16 mouse cellular contexts compared by ENCODE assay signal in genomic region chr16:43724444-43724843, GRCm38 (mm10). TPM values are rescaled to one million over a fixed set of nuclear protein-coding genes. Genes with fewer than 3 reads are reported as not detected.
DNase-seq lines count a peak whose midpoint lies in the region; ATAC-seq and TF ChIP-seq lines count a peak whose summit lies in the region.
"Had no signal": no experiment of that assay in that cellular context is flagged by ENCODE, and none has a peak within 500 bp of the region (broad histone marks: within the 10 kb centered on the region; RNA-seq: fewer than 3 reads in every experiment).

No protein-coding gene starts in this region.

- H3K9ac ChIP-seq in liver, postnatal 0 days (replicated peaks), result no peak overlapping the region
- H3K9ac ChIP-seq in liver, embryonic 12.5 days, result no peak overlapping the region
- H3K9ac ChIP-seq: forebrain, embryonic 13.5 days; heart, embryonic 13.5 days had no signal

- peak; percentile 42 for TF ChIP-seq CTCF in liver, postnatal 0 days (IDR thresholded peaks at IDR 0.05; ENCODE audit: low read depth)

- no peaks in the 10 kb centered on the region for H3K36me3 ChIP-seq in liver, postnatal 0 days (replicated peaks; ENCODE audit: insufficient read depth, low read length)
- H3K36me3 ChIP-seq in liver, embryonic 12.5 days, result no peaks in the 10 kb centered on the region
- H3K36me3 ChIP-seq: heart, embryonic 13.5 days; limb, embryonic 10.5 days had no signal

- no peak overlapping the region for H3K4me2 ChIP-seq in liver, postnatal 0 days (ENCODE audit: low read depth, low read length)
- H3K4me2 ChIP-seq in liver, embryonic 12.5 days, result no peak overlapping the region
- H3K4me2 ChIP-seq: forebrain, embryonic 13.5 days; heart, embryonic 13.5 days had no signal

- no peak for TF ChIP-seq EP300 in liver, postnatal 0 days (IDR thresholded peaks at IDR 0.05; ENCODE audit: low read depth)

- H3K27me3 ChIP-seq in liver, postnatal 0 days (ENCODE audit: insufficient read depth, low read length), result no peaks in the 10 kb centered on the region
- H3K27me3 ChIP-seq in liver, embryonic 12.5 days (replicated peaks), result no peaks in the 10 kb centered on the region
- H3K27me3 ChIP-seq: forebrain, embryonic 13.5 days; heart, embryonic 13.5 days had no signal

- H3K4me3 ChIP-seq in liver, postnatal 0 days (ENCODE audit: low read depth, low read length), result no peak overlapping the region
- H3K4me3 ChIP-seq in liver, embryonic 12.5 days, result no peak overlapping the region
- H3K4me3 ChIP-seq: forebrain, embryonic 13.5 days; heart, embryonic 13.5 days; limb, embryonic 10.5 days had no signal

- H3K27ac ChIP-seq in liver, postnatal 0 days (ENCODE audit: low read depth), result no peak overlapping the region
- H3K27ac ChIP-seq in liver, embryonic 12.5 days, result no peak overlapping the region
- H3K27ac ChIP-seq: forebrain, embryonic 13.5 days; heart, embryonic 13.5 days; limb, embryonic 10.5 days had no signal

- whole genome bisulfite sequencing in liver, postnatal 0 days (ENCODE audit: insufficient replicate concordance), result 56% methylated on average over 3 of the region's 3 CpGs
- 50% methylated on average over 3 of the region's 3 CpGs for WGBS in liver, embryonic 12.5 days (ENCODE audit: insufficient replicate concordance)

- no peak for ATAC-seq in liver, postnatal 0 days
- ATAC-seq in liver, embryonic 12.5 days, result no peak
- ATAC-seq: forebrain, embryonic 13.5 days had no signal

- no peaks in the 10 kb centered on the region for H3K9me3 ChIP-seq in liver, postnatal 0 days (ENCODE audit: low read length)
- no peaks in the 10 kb centered on the region for H3K9me3 ChIP-seq in liver, embryonic 12.5 days (replicated peaks)
- H3K9me3 ChIP-seq: forebrain, embryonic 13.5 days; limb, embryonic 10.5 days had no signal

- H3K4me1 ChIP-seq in liver, postnatal 0 days (ENCODE audit: insufficient read depth), result no peaks in the 10 kb centered on the region
- no peaks in the 10 kb centered on the region for H3K4me1 ChIP-seq in liver, embryonic 12.5 days
- H3K4me1 ChIP-seq: forebrain, embryonic 13.5 days; heart, embryonic 13.5 days; limb, embryonic 10.5 days had no signal

- DNase-seq in cerebellum, postnatal 10 days, result peak; percentile 30
- DNase-seq in cerebellum, adult 9-11 months, result no peak
- no peak for DNase-seq in liver, postnatal 0 days
- peak; percentile 88 for DNase-seq in ZHBTc4 (ENCODE audit: low read depth, low spot score)
- DNase-seq in thymus, postnatal 10 days (ENCODE audit: low spot score in 2 of 2), result peak; percentile 19 to 46
- DNase-seq in retina, embryonic 14.5 days (ENCODE audit: low spot score), result no peak
- no peak for DNase-seq in adrenal gland, postnatal 4 days (ENCODE audit: low spot score in 2 of 2)
- DNase-seq: adrenal gland, postnatal 36 days; kidney, adult 8-10 months; right cerebral cortex, postnatal 4 days had no signal

RNA-seq across cellular contexts. Expression of gene Drd3, which starts 29.4 kb away (rescaled TPM):
- not detected in 2 replicates for polyA plus RNA-seq in liver, postnatal 0 days (2015; fragmentation: Nextera tagmentation; extraction: Ambion mirVana)
- not detected in 2 replicates for polyA plus RNA-seq in liver, embryonic 12.5 days (2016; fragmentation: Nextera tagmentation; extraction: Ambion mirVana)
- total RNA-seq in adrenal gland, postnatal 4 days (2021), result not detected
- total RNA-seq: adrenal gland, postnatal 36 days; megakaryocyte progenitor cell, adult 5-6 weeks had no signal
- polyA plus RNA-seq: heart, embryonic 13.5 days; limb, embryonic 10.5 days; neural tube, embryonic 11.5 days had no signal

Comparison
In these comparisons a context has a peak if more than half of its experiments do, and no peak if none do; other contexts are left out.
1. DNase-seq: peak in cerebellum, postnatal 10 days (2 of 2), ZHBTc4 (single experiment) and thymus, postnatal 10 days (2 of 2); none in cerebellum, adult 9-11 months (single experiment), liver, postnatal 0 days (single experiment), retina, embryonic 14.5 days (single experiment) and adrenal gland, postnatal 4 days (0 of 2).